Mouse (Mus musculus) cerebellum, adult 9-10 months (tissue): Measurements from ENCODE around the gene Olfr1506.
"Not testable (repeated sequence)": the region's sequence is repeated elsewhere in the genome, so short reads cannot be mapped to it uniquely, and the experiment has no call there.

Experiments
- DNase-seq: peaks from one replicate; pipeline ENCODE4 v3.0.0; 2022

The Olfr1506 gene

GRCm38 (mm10) chr2:90224393-90224792 is at the start of gene Olfr1506:
Gene Olfr1506 (minus strand): TSS chr2:90224493.
- not testable (repeated sequence) for DNase-seq

- no peak for DNase-seq
These were observed 46.6 kb upstream of the Olfr1506 start, which contains the start of gene Olfr1271 for GRCm38 (mm10) chr2:90270932-90271331. Gene Olfr1271 (minus strand): TSS chr2:90271032.

GRCm38 (mm10) chr2:90257492-90257891 is 33.2 kb upstream of the Olfr1506 start, which contains the start of gene Olfr142:
Gene Olfr142 (minus strand): TSS chr2:90257592.
- no peak for DNase-seq

GRCm38 (mm10) chr2:90199606-90200005 is 24.7 kb downstream of the Olfr1506 start:
- not testable (repeated sequence) for DNase-seq

- not testable (repeated sequence) for DNase-seq
These were observed 29.0 kb downstream of the Olfr1506 start for GRCm38 (mm10) chr2:90195285-90195684.

GRCm38 (mm10) chr2:90194750-90195149 is 29.5 kb downstream of the Olfr1506 start:
- not testable (repeated sequence) for DNase-seq

- DNase-seq: not testable (repeated sequence)
These were observed 37.2 kb downstream of the Olfr1506 start for GRCm38 (mm10) chr2:90187082-90187481.

- DNase-seq: not testable (repeated sequence)
These were observed 38.2 kb downstream of the Olfr1506 start for GRCm38 (mm10) chr2:90186082-90186481.
